Mouse (Mus musculus) G1E (cell line): Measurements from ENCODE around the gene Ywhaq.

Experiments
- CTCF ChIP-seq: IDR thresholded peaks from 2 replicates; pipeline ENCODE4 v1.5.1; 2012; ENCODE audit warnings: low read depth, low read length, inconsistent platforms, mixed read lengths
- GATA1 ChIP-seq: IDR thresholded peaks from 2 replicates; pipeline ENCODE4 v1.6.1; 2012; ENCODE audit warnings: borderline replicate concordance, low read length, inconsistent platforms, mixed read lengths
- GATA2 ChIP-seq: IDR thresholded peaks from 2 replicates; pipeline ENCODE4 v1.6.1; 2012; ENCODE audit warnings: low read depth, low read length, inconsistent platforms, borderline replicate concordance
- POLR2AphosphoS5 ChIP-seq: IDR thresholded peaks from 2 replicates; pipeline ENCODE4 v1.6.1; 2012; ENCODE audit warnings: low read depth, low read length, inconsistent platforms; ENCODE audit not compliant: insufficient replicate concordance
- TAL1 ChIP-seq: conservative IDR thresholded peaks from 2 replicates; pipeline ENCODE4 v1.6.1; 2012; ENCODE audit warnings: low read depth, low read length, inconsistent platforms, mixed read lengths

- TF ChIP-seq CTCF (no peak), GATA1 (no peak), GATA2 (no peak), TAL1 (no peak), POLR2AphosphoS5 (no peak)
Measured at GRCm38 (mm10) chr12:21386201-21386600, 31.2 kb downstream of the Ywhaq start.
